Mouse (Mus musculus) brain, embryonic 14.5 days (tissue): ENCODE results near the gene H2-Eb1.

Experiments
- CTCF ChIP-seq: fragments of 200-500 bp; IDR thresholded peaks from 2 replicates; pipeline ENCODE4 v1.5.1; 2012; ENCODE audit warnings: inconsistent platforms, mild to moderate bottlenecking, moderate library complexity, borderline replicate concordance; ENCODE audit not compliant: insufficient read depth, insufficient read length; ENCODE audit errors: extremely low read depth
- POLR2A ChIP-seq: fragments of 200-500 bp; IDR thresholded peaks from 2 replicates; pipeline ENCODE4 v1.6.1; 2012; ENCODE audit warnings: mild to moderate bottlenecking, inconsistent platforms, borderline replicate concordance; ENCODE audit not compliant: poor library complexity, insufficient read depth, insufficient read length, severe bottlenecking; ENCODE audit errors: extremely low read depth

- TF ChIP-seq CTCF = no peak
- no peak for TF ChIP-seq POLR2A
Observed at GRCm38 (mm10) chr17:34295891-34296794, 9.5 kb upstream of the H2-Eb1 start.
